Mouse (Mus musculus) embryonic facial prominence, embryonic 11.5 days (tissue): ENCODE measurements around the gene Gpr176. TPM values are rescaled to one million over a fixed set of nuclear protein-coding genes. Genes with fewer than 3 reads are reported as not detected.

Experiments used
- ATAC-seq: fragments of 200-750 bp; cut with Nextera tagmentation; replicated peaks from 2 replicates; pipeline ENCODE4 v1.8.0; 2017; ENCODE audit warnings: low read depth; ENCODE audit not compliant: insufficient number of reproducible peaks, low FRiP score, low TSS enrichment
- DNase-seq: peaks from one replicate; pipeline ENCODE4 v3.0.0-alpha.2; 2015; ENCODE audit warnings: low spot score
- H3K27ac ChIP-seq: fragments of 300-500 bp; sonication (generic); replicated peaks from 2 replicates; pipeline ENCODE4 v1.5.1; 2014; ENCODE audit warnings: mild to moderate bottlenecking, low read depth, low read length, control low read depth
- H3K27me3 ChIP-seq: fragments of 300-500 bp; sonication (generic); 2 replicates; pipeline ENCODE4 v1.6.1; 2014; ENCODE audit warnings: mild to moderate bottlenecking, low read length, moderate library complexity, mixed read lengths; ENCODE audit not compliant: control insufficient read depth, insufficient read depth
- H3K36me3 ChIP-seq: fragments of 300-500 bp; sonication (generic); replicated peaks from 2 replicates; pipeline ENCODE4 v1.6.1; 2014; ENCODE audit warnings: low read depth, mild to moderate bottlenecking, low read length, moderate library complexity, mixed read lengths; ENCODE audit not compliant: control insufficient read depth, insufficient read depth
- H3K4me1 ChIP-seq: fragments of 300-500 bp; sonication (generic); 2 replicates; pipeline ENCODE4 v1.6.1; 2014; ENCODE audit warnings: low read length, mixed read lengths; ENCODE audit not compliant: control insufficient read depth, insufficient read depth
- H3K4me2 ChIP-seq: fragments of 300-500 bp; sonication (generic); 2 replicates; pipeline ENCODE4 v1.6.1; 2014; ENCODE audit warnings: low read depth, mild to moderate bottlenecking, control low read depth, low read length, moderate library complexity
- H3K4me3 ChIP-seq: fragments of 300-500 bp; sonication (generic); 2 replicates; pipeline ENCODE4 v1.5.1; 2014; ENCODE audit warnings: low read depth, low read length, control low read depth
- H3K9ac ChIP-seq: fragments of 300-500 bp; sonication (generic); replicated peaks from 2 replicates; pipeline ENCODE4 v1.6.1; 2014; ENCODE audit warnings: mild to moderate bottlenecking, control low read depth, low read length
- H3K9me3 ChIP-seq: fragments of 300-500 bp; sonication (generic); replicated peaks from 2 replicates; pipeline ENCODE4 v1.6.1; 2016; ENCODE audit warnings: mild to moderate bottlenecking, low read length, inconsistent platforms, mixed read lengths; ENCODE audit not compliant: control insufficient read depth
- WGBS: fragments of 180-500 bp; shearing (Covaris S2); extraction: QIAGEN DNeasy Blood & Tissue Kit; methylation state at CpG from one replicate; pipeline ENCODE4 v1.1.7; 2014; 5-methylcytosine and 5-hydroxymethylcytosine counted together
- polyA plus RNA-seq: library from polyadenylated mRNA; unstranded; fragments of >200 nt; fragmentation: Nextera tagmentation; extraction: Ambion mirVana; gene quantifications from 2 replicates; pipeline ENCODE4 v1.2.1, GENCODE M21; 2014

The Gpr176 gene
- polyA plus RNA-seq, 1 experiment from 2014 or later = 0.34 TPM

DNA sequence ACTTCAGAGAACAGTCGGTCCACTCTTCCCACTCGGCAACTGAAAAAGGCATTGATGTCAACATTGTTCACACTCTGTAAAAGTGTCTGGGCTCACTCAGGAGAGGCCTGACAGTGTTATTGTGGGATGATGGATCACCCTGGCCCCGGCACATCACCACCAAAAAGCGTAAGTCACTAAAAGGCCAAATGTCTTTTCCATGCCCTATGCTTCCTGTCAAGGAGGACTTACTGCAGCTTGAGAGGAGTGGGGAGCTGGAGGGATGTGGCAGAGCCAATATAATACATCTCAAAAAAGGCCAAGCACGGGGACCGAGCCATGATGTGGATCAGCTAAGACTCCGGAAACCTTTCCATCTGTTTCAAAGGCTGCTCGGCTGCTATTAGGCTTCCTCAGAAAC is 118.7 kb downstream of the Gpr176 start:
- no peak overlapping the region for H3K4me2 ChIP-seq
- H3K9ac ChIP-seq = no peak overlapping the region
- WGBS = 80% methylated on average over 8 of the region's 8 CpGs
- no peak overlapping the region for H3K4me3 ChIP-seq
- H3K4me1 ChIP-seq = no peaks in the 10 kb centered on the region
- ATAC-seq (no peak; the same call in 1 of the 2 replicates), DNase-seq (no peak)
- no peak overlapping the region for H3K27ac ChIP-seq
- H3K27me3 ChIP-seq = no peaks in the 10 kb centered on the region
- no peaks in the 10 kb centered on the region for H3K9me3 ChIP-seq
- no peaks in the 10 kb centered on the region for H3K36me3 ChIP-seq

DNA sequence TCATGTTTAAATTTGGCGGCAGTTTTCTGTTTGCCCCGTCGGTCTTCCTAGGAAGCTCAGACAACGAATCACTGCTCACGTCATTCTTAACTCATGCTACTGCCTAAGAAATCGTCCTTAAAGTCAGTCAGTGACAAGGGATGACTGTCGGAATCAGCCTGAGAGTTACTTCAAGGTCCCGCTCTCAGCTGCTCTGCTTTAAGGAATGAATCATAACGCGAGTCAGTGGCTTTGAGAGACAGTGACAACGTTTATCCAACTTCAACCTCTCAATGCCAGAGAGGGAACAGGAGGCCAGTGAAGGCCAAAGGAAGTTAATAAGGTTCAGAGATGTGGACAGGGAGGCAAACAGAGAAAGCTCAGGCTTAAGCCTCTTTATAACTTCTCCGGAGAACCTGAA is 124.3 kb downstream of the Gpr176 start:
- Histone ChIP-seq H3K4me2 (no peak overlapping the region), H3K36me3 (no peaks in the 10 kb centered on the region), H3K27ac (no peak overlapping the region), H3K27me3 (no peaks in the 10 kb centered on the region), H3K9me3 (no peaks in the 10 kb centered on the region), H3K9ac (no peak overlapping the region), H3K4me1 (no peaks in the 10 kb centered on the region), H3K4me3 (no peak overlapping the region)
- 75% methylated on average over 12 of the region's 12 CpGs for WGBS
- no peak for ATAC-seq
- DNase-seq = no peak

DNA sequence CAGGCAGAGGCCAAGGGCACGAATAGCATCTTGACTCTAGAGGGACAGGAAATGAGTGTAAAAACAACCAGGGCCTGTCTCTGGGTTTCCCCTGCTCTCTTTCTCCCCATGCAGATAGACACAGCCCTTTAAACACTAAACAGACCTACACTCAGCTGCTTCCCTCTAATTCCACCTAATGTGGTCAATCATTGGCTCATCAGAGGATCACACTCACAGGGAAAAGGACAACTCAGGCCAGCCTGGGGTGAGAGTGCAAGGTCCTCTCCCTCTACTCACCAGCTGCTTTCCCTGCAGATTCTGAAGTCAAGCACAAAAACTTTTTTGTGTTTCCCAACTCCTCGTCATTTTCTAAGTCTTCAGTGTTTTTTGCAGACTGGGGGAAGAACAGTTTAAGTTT is 125.2 kb downstream of the Gpr176 start:
- Histone ChIP-seq H3K36me3 (no peaks in the 10 kb centered on the region), H3K9ac (no peak overlapping the region), H3K4me2 (no peak overlapping the region), H3K4me3 (no peak overlapping the region), H3K4me1 (no peaks in the 10 kb centered on the region), H3K9me3 (no peaks in the 10 kb centered on the region), H3K27ac (no peak overlapping the region), H3K27me3 (no peaks in the 10 kb centered on the region)
- no peak for ATAC-seq
- no peak for DNase-seq
- 59% methylated on average over 2 of the region's 2 CpGs for WGBS

DNA sequence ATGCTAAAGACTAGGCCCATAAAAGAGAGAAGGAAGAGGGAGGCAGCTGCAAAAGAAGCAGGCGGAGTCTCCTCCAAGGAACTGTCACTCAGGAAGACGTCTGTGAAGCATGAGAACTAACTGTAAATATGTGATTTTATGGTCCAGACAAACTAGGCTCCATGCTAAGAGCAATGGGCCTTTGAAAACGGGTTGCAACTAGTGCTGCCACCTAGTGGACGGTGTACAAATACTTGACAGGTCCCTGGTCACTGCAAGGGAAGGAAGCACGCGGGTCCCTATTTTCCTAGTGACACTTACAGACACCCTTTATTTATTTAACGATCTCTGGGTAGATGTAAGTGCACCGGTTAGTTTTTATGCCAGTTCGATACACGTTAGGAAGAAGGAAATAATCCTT is 127.3 kb downstream of the Gpr176 start:
- H3K4me3 ChIP-seq = no peak overlapping the region
- H3K9me3 ChIP-seq = no peaks in the 10 kb centered on the region
- peak; percentile 89 for DNase-seq
- no peaks in the 10 kb centered on the region for H3K4me1 ChIP-seq
- no peaks in the 10 kb centered on the region for H3K27me3 ChIP-seq
- 12% methylated on average over 10 of the region's 10 CpGs for WGBS
- no peak overlapping the region for H3K9ac ChIP-seq
- H3K36me3 ChIP-seq = no peaks in the 10 kb centered on the region
- H3K4me2 ChIP-seq = no peak overlapping the region
- H3K27ac ChIP-seq = no peak overlapping the region
- no peak; the same call in 1 of the 2 replicates for ATAC-seq

DNA sequence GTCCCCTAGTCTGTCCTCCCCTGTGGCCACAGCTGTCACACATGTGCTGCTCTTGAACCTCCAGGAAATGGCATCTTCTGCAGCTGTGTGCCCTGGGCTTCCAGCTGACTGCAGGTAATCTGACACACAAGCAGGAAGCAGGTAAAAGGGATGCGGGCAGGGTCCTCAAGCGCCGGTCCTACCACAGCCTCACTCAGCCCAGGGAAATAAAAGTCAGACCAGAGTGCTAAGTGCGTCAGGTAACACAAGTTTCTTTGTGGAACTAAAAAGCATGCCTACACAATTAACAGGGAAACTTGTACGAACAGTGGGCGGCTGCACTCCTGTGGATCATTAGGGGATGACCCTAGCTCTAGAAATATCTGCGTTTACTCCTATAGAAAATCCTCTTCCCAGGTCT is 137.0 kb downstream of the Gpr176 start:
- 53% methylated on average over 7 of the region's 7 CpGs for WGBS
- DNase-seq (peak; percentile 31), ATAC-seq (no peak)

DNA sequence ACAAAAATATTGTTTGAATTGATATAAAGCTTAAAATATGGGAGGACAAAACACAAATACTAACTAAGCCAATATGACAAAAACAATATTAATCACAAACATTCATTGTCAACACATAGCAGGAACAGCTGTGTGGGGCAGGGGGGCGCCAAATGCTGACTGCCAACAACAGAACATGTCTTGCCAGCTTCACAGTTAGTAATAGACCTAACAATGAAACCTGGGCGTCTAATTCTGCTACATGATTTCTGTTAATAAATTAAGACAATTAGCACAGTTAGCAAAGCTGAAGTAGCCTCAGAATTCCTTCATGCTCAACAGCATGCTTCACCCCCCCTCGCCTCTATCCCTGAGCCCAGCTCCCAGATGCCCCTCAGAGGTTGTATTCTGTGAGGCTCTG is 137.6 kb downstream of the Gpr176 start:
- no peak overlapping the region for H3K27ac ChIP-seq
- DNase-seq (no peak), ATAC-seq (no peak)
- H3K4me3 ChIP-seq = no peak overlapping the region
- no peaks in the 10 kb centered on the region for H3K36me3 ChIP-seq
- H3K9me3 ChIP-seq = no peaks in the 10 kb centered on the region
- H3K9ac ChIP-seq = no peak overlapping the region
- H3K4me2 ChIP-seq = no peak overlapping the region
- no peaks in the 10 kb centered on the region for H3K27me3 ChIP-seq
- WGBS = 71% methylated on average over 3 of the region's 3 CpGs
- H3K4me1 ChIP-seq = no peaks in the 10 kb centered on the region

More for the DNA sequence above, 137.0 kb downstream of the Gpr176 start:
- Histone ChIP-seq H3K4me1 (no peaks in the 10 kb centered on the region), H3K4me3 (no peak overlapping the region), H3K9ac (no peak overlapping the region), H3K36me3 (no peaks in the 10 kb centered on the region), H3K9me3 (no peaks in the 10 kb centered on the region), H3K27ac (no peak overlapping the region), H3K27me3 (no peaks in the 10 kb centered on the region), H3K4me2 (no peak overlapping the region)

DNA sequence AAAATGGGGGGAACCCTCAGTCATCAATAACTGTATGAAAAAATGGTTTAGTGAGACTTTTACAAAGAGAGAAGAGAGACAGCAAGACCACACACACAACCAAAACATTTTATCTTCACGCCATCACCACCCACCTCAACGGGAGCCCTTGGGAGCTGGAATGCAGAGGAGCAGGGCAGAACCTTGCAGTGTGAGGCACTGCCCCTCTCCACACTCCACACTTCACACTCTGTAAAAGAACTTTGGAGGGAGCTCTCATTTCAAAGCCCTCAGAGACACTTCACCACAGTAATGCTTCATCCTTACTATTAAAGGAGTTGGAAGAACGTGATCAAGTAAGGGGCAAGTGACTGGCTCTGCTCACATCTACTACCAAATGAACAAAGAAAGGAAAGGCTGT is 142.7 kb downstream of the Gpr176 start:
- no peaks in the 10 kb centered on the region for H3K4me1 ChIP-seq

DNA sequence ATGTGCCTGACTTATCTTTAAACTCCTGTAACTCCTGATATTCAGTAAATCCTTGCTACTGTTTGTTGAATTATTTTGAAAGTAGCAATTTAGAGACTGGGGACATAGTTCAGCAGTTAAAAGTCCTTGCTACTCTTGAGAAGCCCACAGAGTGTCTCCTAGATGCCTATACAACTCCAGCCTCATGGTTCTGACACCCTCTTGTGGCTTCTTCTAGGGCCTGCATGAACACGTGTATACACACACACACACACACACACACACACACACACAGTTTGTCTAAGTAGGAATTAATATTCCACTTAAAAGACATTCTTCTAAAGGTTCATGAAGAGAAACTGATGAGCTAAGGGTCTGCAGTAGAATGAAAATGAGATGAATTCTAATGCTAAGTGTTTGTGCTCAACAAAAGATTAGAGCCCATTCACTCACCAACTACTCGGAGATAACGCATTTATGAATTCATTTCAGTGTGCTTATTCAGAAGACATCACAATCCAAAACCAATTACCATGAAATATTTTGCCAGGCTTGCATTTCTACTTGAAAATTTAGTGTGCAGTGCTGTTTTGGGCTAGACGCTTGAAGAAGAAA is 144.6 kb downstream of the Gpr176 start:
- no peak overlapping the region for H3K9ac ChIP-seq
- H3K27ac ChIP-seq = no peak overlapping the region
- H3K4me2 ChIP-seq = no peak overlapping the region
- no peak for ATAC-seq
- H3K9me3 ChIP-seq = no peaks in the 10 kb centered on the region
- no peak overlapping the region for H3K4me3 ChIP-seq
- no peaks in the 10 kb centered on the region for H3K27me3 ChIP-seq
- DNase-seq = no peak
- 91% methylated on average over 4 of the region's 4 CpGs for WGBS
- no peaks in the 10 kb centered on the region for H3K4me1 ChIP-seq
- no peaks in the 10 kb centered on the region for H3K36me3 ChIP-seq

More for the DNA sequence above, 142.7 kb downstream of the Gpr176 start:
- Histone ChIP-seq H3K36me3 (no peaks in the 10 kb centered on the region), H3K4me3 (no peak overlapping the region), H3K27ac (no peak overlapping the region), H3K9me3 (no peaks in the 10 kb centered on the region), H3K4me2 (no peak overlapping the region), H3K9ac (no peak overlapping the region), H3K27me3 (no peaks in the 10 kb centered on the region)
- ATAC-seq (no peak), DNase-seq (no peak)
- WGBS = 59% methylated on average over 3 of the region's 3 CpGs
